Mouse (Mus musculus): Measurements from ENCODE around the gene Arpp21. TPM values are rescaled to one million over a fixed set of nuclear protein-coding genes. Genes with fewer than 3 reads are reported as not detected.

The Arpp21 gene
- 2.8 and 5.9 TPM in 2 replicates for polyA plus RNA-seq (2011; ENCODE audit: insufficient read depth, insufficient read length, low replicate concordance, missing spikeins)

DNA sequence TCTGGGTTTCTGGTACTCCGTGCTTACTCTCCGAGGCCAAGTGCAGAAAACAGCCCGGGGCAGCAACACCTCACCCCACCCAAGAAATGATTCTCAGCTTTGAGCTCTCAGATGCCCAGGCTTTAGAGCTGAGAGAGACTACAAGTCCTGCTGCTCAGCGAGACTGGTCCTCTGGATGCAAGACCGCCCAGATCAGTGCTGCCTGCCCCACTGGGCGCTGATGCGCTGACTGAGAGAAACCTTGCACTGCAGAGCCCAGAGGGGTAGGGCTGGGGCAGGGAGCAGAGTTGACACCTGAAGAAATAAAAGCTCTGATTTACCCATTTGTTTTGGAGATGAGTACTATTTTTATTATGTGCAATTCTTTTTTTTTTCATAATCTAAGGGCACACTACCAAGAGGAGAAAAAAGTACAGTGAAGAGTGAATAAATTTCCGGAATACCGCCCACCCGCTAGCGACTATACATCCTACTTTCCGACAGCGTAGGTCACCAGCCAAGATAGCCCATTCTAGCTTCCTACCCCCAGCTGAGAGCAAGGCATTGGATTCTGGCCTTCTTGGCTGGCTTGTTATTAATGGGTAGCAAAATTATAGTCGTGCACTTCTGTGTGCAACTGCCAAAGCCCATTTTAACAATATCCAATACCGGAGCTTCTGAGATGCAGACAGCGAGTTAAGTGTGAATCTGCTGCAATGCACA is at the start of gene Arpp21:
Arpp21 (minus strand) TSS at position 243 of the 702 bp plus-strand sequence.
- H3K4me3 ChIP-seq (replicated peaks; ENCODE audit: control insufficient read depth, low read depth, low read length): peak within 1 kb of the TSS; percentile 21
- H3K4me1 ChIP-seq (ENCODE audit: control insufficient read depth, insufficient read depth, low read length): no peaks in the 10 kb centered on the region
- TF ChIP-seq POLR2A (IDR thresholded peaks at IDR 0.05; ENCODE audit: borderline replicate concordance, control insufficient read depth, low read depth, low read length) (no peak), CTCF (IDR thresholded peaks at IDR 0.05; ENCODE audit: control insufficient read depth, insufficient read depth, low read length) (no peak)
- no peak within 1 kb of the TSS; the same call in 1 of the 2 replicates for H3K27ac ChIP-seq (ENCODE audit: control insufficient read depth, insufficient read depth, low read depth, low read length, poor library complexity)
- WGBS: 51% methylated on average over 16 of the region's 16 CpGs

- TF ChIP-seq CTCF (IDR thresholded peaks at IDR 0.05; ENCODE audit: control insufficient read depth, insufficient read depth, low read length): no peak
- TF ChIP-seq POLR2A (IDR thresholded peaks at IDR 0.05; ENCODE audit: borderline replicate concordance, control insufficient read depth, low read depth, low read length): no peak
- Histone ChIP-seq H3K4me1 (ENCODE audit: control insufficient read depth, insufficient read depth, low read length) (no peaks in the 10 kb centered on the region), H3K27ac (ENCODE audit: control insufficient read depth, insufficient read depth, low read depth, low read length, poor library complexity) (no peak overlapping the region), H3K4me3 (replicated peaks; ENCODE audit: control insufficient read depth, low read depth, low read length) (no peak overlapping the region)
- WGBS: 28% methylated on average over 8 of the region's 8 CpGs
Observed at GRCm38 (mm10) chr9:112272426-112272969, 36.8 kb upstream of the Arpp21 start.

- TF ChIP-seq POLR2A (IDR thresholded peaks at IDR 0.05; ENCODE audit: borderline replicate concordance, control insufficient read depth, low read depth, low read length) (no peak), CTCF (IDR thresholded peaks at IDR 0.05; ENCODE audit: control insufficient read depth, insufficient read depth, low read length) (no peak)
- H3K4me1 ChIP-seq (ENCODE audit: control insufficient read depth, insufficient read depth, low read length): no peaks in the 10 kb centered on the region
- no peak overlapping the region for H3K27ac ChIP-seq (ENCODE audit: control insufficient read depth, insufficient read depth, low read depth, low read length, poor library complexity)
- 70% methylated on average over 4 of the region's 4 CpGs for WGBS
- H3K4me3 ChIP-seq (replicated peaks; ENCODE audit: control insufficient read depth, low read depth, low read length): no peak overlapping the region
Observed at GRCm38 (mm10) chr9:112264982-112265641, 29.4 kb upstream of the Arpp21 start.

DNA sequence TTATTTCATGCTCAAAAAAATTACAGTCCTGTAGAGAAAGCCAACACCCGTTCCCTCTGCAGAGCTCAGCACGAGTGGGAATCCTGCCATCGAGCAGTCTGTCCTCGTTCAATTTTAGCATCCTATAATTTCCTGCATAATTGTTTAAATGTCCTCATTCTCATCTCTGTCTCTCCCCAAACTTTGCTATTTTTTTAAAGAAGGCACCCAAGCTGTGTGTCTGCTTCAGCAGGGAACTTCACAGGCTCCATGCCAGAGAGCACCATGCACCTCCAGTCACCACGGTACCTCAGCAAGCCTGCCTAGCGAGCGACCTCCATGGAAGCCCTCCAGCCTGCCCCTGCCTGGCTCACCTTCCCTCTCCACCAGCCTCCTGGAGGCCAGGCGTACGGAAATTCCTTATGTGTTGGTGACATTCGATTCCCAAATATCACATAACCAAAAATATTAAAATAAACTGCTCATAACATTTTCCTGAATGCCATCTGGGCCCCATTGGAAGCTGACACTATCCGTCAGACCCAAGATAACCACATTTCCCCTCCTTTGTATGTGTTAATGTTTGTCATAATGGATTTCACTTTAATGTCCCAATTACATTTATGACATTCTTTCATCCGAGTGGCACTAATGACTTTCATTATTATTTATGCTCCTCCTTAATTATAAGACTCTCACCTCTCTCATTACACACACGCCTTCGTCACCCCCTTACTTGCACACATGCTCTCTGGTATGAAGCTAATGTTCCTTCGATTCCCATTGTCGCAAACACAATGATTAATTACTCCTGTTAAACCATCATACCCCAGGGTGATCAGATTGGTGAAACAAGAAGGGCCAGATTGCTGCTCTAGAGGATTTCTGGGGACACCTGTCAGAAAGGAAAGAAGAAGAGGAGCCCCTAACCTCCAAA is 26.5 kb upstream of the Arpp21 start:
- 86% methylated on average over 16 of the region's 16 CpGs for WGBS
- TF ChIP-seq POLR2A (IDR thresholded peaks at IDR 0.05; ENCODE audit: borderline replicate concordance, control insufficient read depth, low read depth, low read length) (no peak), CTCF (IDR thresholded peaks at IDR 0.05; ENCODE audit: control insufficient read depth, insufficient read depth, low read length) (no peak)
- Histone ChIP-seq H3K27ac (ENCODE audit: control insufficient read depth, insufficient read depth, low read depth, low read length, poor library complexity) (no peak overlapping the region), H3K4me3 (replicated peaks; ENCODE audit: control insufficient read depth, low read depth, low read length) (no peak overlapping the region), H3K4me1 (ENCODE audit: control insufficient read depth, insufficient read depth, low read length) (no peaks in the 10 kb centered on the region)

DNA sequence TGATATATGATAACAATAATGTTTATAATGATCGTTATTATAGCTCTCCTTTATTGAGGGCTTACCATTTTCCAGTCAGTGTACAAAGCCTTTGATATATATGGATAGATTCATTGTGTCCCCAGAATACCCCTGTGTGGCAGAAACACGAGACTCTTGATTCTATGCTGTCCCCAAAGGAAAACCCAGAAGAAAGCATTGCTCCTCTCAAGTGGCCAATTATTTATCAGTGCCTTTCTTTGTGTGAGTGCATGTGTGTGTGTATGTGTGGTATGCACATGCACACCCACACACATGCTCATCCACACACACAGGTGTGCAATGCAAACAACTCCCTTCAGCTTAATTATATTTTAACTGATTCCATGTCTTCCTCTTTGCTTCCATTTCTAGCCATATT is 25.8 kb upstream of the Arpp21 start:
- 74% methylated on average over 2 of the region's 2 CpGs for WGBS
- no peak overlapping the region for H3K27ac ChIP-seq (ENCODE audit: control insufficient read depth, insufficient read depth, low read depth, low read length, poor library complexity)
- TF ChIP-seq POLR2A (IDR thresholded peaks at IDR 0.05; ENCODE audit: borderline replicate concordance, control insufficient read depth, low read depth, low read length) (no peak), CTCF (IDR thresholded peaks at IDR 0.05; ENCODE audit: control insufficient read depth, insufficient read depth, low read length) (no peak)
- H3K4me1 ChIP-seq (ENCODE audit: control insufficient read depth, insufficient read depth, low read length): no peaks in the 10 kb centered on the region
- no peak overlapping the region for H3K4me3 ChIP-seq (replicated peaks; ENCODE audit: control insufficient read depth, low read depth, low read length)

- 61% methylated on average over 2 of the region's 2 CpGs for whole genome bisulfite sequencing
- TF ChIP-seq CTCF (IDR thresholded peaks at IDR 0.05; ENCODE audit: control insufficient read depth, insufficient read depth, low read length) (no peak), POLR2A (IDR thresholded peaks at IDR 0.05; ENCODE audit: borderline replicate concordance, control insufficient read depth, low read depth, low read length) (no peak)
Observed at GRCm38 (mm10) chr9:112260696-112261095, 25.0 kb upstream of the Arpp21 start.

GRCm38 (mm10) chr9:112258560-112258959 is 22.8 kb upstream of the Arpp21 start:
- TF ChIP-seq CTCF (IDR thresholded peaks at IDR 0.05; ENCODE audit: control insufficient read depth, insufficient read depth, low read length) (no peak), POLR2A (IDR thresholded peaks at IDR 0.05; ENCODE audit: borderline replicate concordance, control insufficient read depth, low read depth, low read length) (no peak)
- no peak overlapping the region for H3K27ac ChIP-seq (ENCODE audit: control insufficient read depth, insufficient read depth, low read depth, low read length, poor library complexity)
- H3K4me1 ChIP-seq (ENCODE audit: control insufficient read depth, insufficient read depth, low read length): no peaks in the 10 kb centered on the region
- H3K4me3 ChIP-seq (replicated peaks; ENCODE audit: control insufficient read depth, low read depth, low read length): no peak overlapping the region
- 86% methylated on average over 1 of the region's 1 CpGs for WGBS

More at GRCm38 (mm10) chr9:112260696-112261095, 25.0 kb upstream of the Arpp21 start:
- H3K4me1 ChIP-seq (ENCODE audit: control insufficient read depth, insufficient read depth, low read length): no peaks in the 10 kb centered on the region
- no peak overlapping the region for H3K4me3 ChIP-seq (replicated peaks; ENCODE audit: control insufficient read depth, low read depth, low read length)
- H3K27ac ChIP-seq (ENCODE audit: control insufficient read depth, insufficient read depth, low read depth, low read length, poor library complexity): no peak overlapping the region
